Mouse (Mus musculus) heart, postnatal 0 days (tissue): ENCODE data around the gene Nmnat2. TPM values are rescaled to one million over a fixed set of nuclear protein-coding genes. Genes with fewer than 3 reads are reported as not detected.

Experiments used
- ATAC-seq: fragments of 200-750 bp; cut with Nextera tagmentation; 2 replicates; pipeline ENCODE4 v1.8.0; 2017; ENCODE audit warnings: low read depth, moderate number of reproducible peaks, moderate library complexity; ENCODE audit not compliant: insufficient read depth
- DNase-seq: peaks from one replicate; pipeline ENCODE4 v3.0.0-alpha.2; 2016; ENCODE audit warnings: low spot score
- H3K27ac ChIP-seq: fragments of 300-500 bp; sonication (generic); 2 replicates; pipeline ENCODE4 v1.5.1; 2014; ENCODE audit warnings: low read depth, mild to moderate bottlenecking
- H3K27me3 ChIP-seq: fragments of 300-500 bp; sonication (generic); 2 replicates; pipeline ENCODE4 v1.6.1; 2014; ENCODE audit warnings: low read length, mixed read lengths; ENCODE audit not compliant: control insufficient read depth, insufficient read depth
- H3K36me3 ChIP-seq: fragments of 300-500 bp; sonication (generic); replicated peaks from 2 replicates; pipeline ENCODE4 v1.6.1; 2014; ENCODE audit warnings: low read length, mixed read lengths; ENCODE audit not compliant: control insufficient read depth, insufficient read depth
- H3K4me1 ChIP-seq: fragments of 300-500 bp; sonication (generic); 2 replicates; pipeline ENCODE4 v1.6.1; 2014; ENCODE audit warnings: antibody characterized with exemption; ENCODE audit not compliant: control insufficient read depth, insufficient read depth
- H3K4me2 ChIP-seq: fragments of 300-500 bp; sonication (generic); 2 replicates; pipeline ENCODE4 v1.6.1; 2014; ENCODE audit warnings: low read depth, mild to moderate bottlenecking, low read length, moderate library complexity
- H3K4me3 ChIP-seq: fragments of 300-500 bp; sonication (generic); 2 replicates; pipeline ENCODE4 v1.5.1; 2014; ENCODE audit warnings: low read depth, low read length
- H3K9ac ChIP-seq: fragments of 300-500 bp; sonication (generic); replicated peaks from 2 replicates; pipeline ENCODE4 v1.6.1; 2014; ENCODE audit warnings: low read depth, low read length, mixed read lengths
- H3K9me3 ChIP-seq: fragments of 300-500 bp; sonication (generic); replicated peaks from 2 replicates; pipeline ENCODE4 v1.6.1; 2016; ENCODE audit warnings: low read length; ENCODE audit not compliant: control insufficient read depth
- CTCF ChIP-seq: IDR thresholded peaks from 2 replicates; pipeline ENCODE4 v1.5.1; 2016; ENCODE audit warnings: antibody characterized with exemption, control low read depth, low read depth
- EP300 ChIP-seq: IDR thresholded peaks from 2 replicates; pipeline ENCODE4 v1.6.1; 2016; ENCODE audit warnings: antibody characterized with exemption, low read depth
- WGBS: fragments of 180-500 bp; shearing (Covaris S2); extraction: QIAGEN DNeasy Blood & Tissue Kit; methylation state at CpG from one replicate; pipeline ENCODE4 v1.1.7; 2014; 5-methylcytosine and 5-hydroxymethylcytosine counted together
- polyA plus RNA-seq: library from polyadenylated mRNA; unstranded; fragments of >200 nt; fragmentation: Nextera tagmentation; extraction: Ambion mirVana; gene quantifications from 2 replicates; pipeline ENCODE4 v1.2.1, GENCODE M21; 2015
- total RNA-seq: library from RNA; depleted of rRNA; stranded (reverse); fragments of >200 nt; gene quantifications from 2 replicates; pipeline ENCODE4 v1.2.3, GENCODE M21; 2014; ENCODE audit warnings: low replicate concordance

Gene Nmnat2
- total and polyA plus RNA-seq, 2 experiments from 2014 or later = 0.57 to 0.69 TPM

GRCm38 (mm10) chr1:153140747-153141228 lies 186.0 kb downstream of the Nmnat2 start:
- no peak overlapping the region for H3K4me3 ChIP-seq
- no peaks in the 10 kb centered on the region for H3K9me3 ChIP-seq
- H3K36me3 ChIP-seq = no peaks in the 10 kb centered on the region
- no peak overlapping the region for H3K9ac ChIP-seq
- no peak overlapping the region for H3K27ac ChIP-seq
- H3K4me2 ChIP-seq = no peak overlapping the region
- no peak for TF ChIP-seq CTCF
- no peak for TF ChIP-seq EP300
- peaks cover 21% of the 10 kb centered on the region for H3K4me1 ChIP-seq
- DNase-seq (no peak), ATAC-seq (no peak)
- 33% methylated on average over 8 of the region's 8 CpGs for WGBS
- no peaks in the 10 kb centered on the region for H3K27me3 ChIP-seq

- no peak for ATAC-seq
- H3K9me3 ChIP-seq = no peaks in the 10 kb centered on the region
- TF ChIP-seq CTCF = no peak
- TF ChIP-seq EP300 = no peak
- peaks cover 10% of the 10 kb centered on the region for H3K4me1 ChIP-seq
- H3K27ac ChIP-seq = no peak overlapping the region
- H3K9ac ChIP-seq = no peak overlapping the region
- no peaks in the 10 kb centered on the region for H3K27me3 ChIP-seq
- no peak for DNase-seq
- no peaks in the 10 kb centered on the region for H3K36me3 ChIP-seq
- 70% methylated on average over 11 of the region's 11 CpGs for WGBS
- H3K4me3 ChIP-seq = no peak overlapping the region
- H3K4me2 ChIP-seq = no peak overlapping the region
These were observed 189.2 kb downstream of the Nmnat2 start for GRCm38 (mm10) chr1:153144021-153144420.

- Histone ChIP-seq H3K4me1 (no peaks in the 10 kb centered on the region), H3K27me3 (no peaks in the 10 kb centered on the region), H3K4me3 (no peak overlapping the region), H3K36me3 (no peaks in the 10 kb centered on the region), H3K9me3 (no peaks in the 10 kb centered on the region), H3K27ac (no peak overlapping the region), H3K9ac (no peak overlapping the region), H3K4me2 (no peak overlapping the region)
- 64% methylated on average over 5 of the region's 5 CpGs for WGBS
- no peak for ATAC-seq
- TF ChIP-seq EP300 = no peak
- no peak for TF ChIP-seq CTCF
- DNase-seq = no peak
These were observed 191.0 kb downstream of the Nmnat2 start for GRCm38 (mm10) chr1:153145791-153146190.

- H3K4me1 ChIP-seq = peaks cover 10% of the 10 kb centered on the region
- TF ChIP-seq EP300 = no peak
- TF ChIP-seq CTCF = no peak
- H3K9ac ChIP-seq = no peak overlapping the region
- 0 out of 2 replicates have a peak overlapping the region, but pooled peaks have one; percentile 15 for H3K27ac ChIP-seq
- H3K36me3 ChIP-seq = no peaks in the 10 kb centered on the region
- H3K27me3 ChIP-seq = no peaks in the 10 kb centered on the region
- WGBS = 55% methylated on average over 7 of the region's 7 CpGs
- no peak overlapping the region for H3K4me3 ChIP-seq
- no peak for ATAC-seq
- DNase-seq = no peak
- no peaks in the 10 kb centered on the region for H3K9me3 ChIP-seq
- no peak overlapping the region for H3K4me2 ChIP-seq
These were observed 197.8 kb downstream of the Nmnat2 start for GRCm38 (mm10) chr1:153152594-153152993.

- no peak overlapping the region for H3K9ac ChIP-seq
- peak overlapping the region; percentile 33; the same call in 1 of the 2 replicates for H3K27ac ChIP-seq
- H3K27me3 ChIP-seq = no peaks in the 10 kb centered on the region
- H3K4me1 ChIP-seq = peaks cover 10% of the 10 kb centered on the region
- DNase-seq (no peak), ATAC-seq (peak; percentile 63; the same call in 1 of the 2 replicates)
- TF ChIP-seq EP300 (no peak), CTCF (no peak)
- H3K36me3 ChIP-seq = no peaks in the 10 kb centered on the region
- H3K9me3 ChIP-seq = no peaks in the 10 kb centered on the region
- H3K4me3 ChIP-seq = no peak overlapping the region
- no peak overlapping the region for H3K4me2 ChIP-seq
- 60% methylated on average over 10 of the region's 10 CpGs for WGBS
These were observed 198.9 kb downstream of the Nmnat2 start for GRCm38 (mm10) chr1:153153619-153154137.

GRCm38 (mm10) chr1:153155364-153155763 lies 200.6 kb downstream of the Nmnat2 start:
- no peak for TF ChIP-seq EP300
- TF ChIP-seq CTCF = no peak
- 41% methylated on average over 8 of the region's 8 CpGs for WGBS
- H3K4me2 ChIP-seq = no peak overlapping the region

More at GRCm38 (mm10) chr1:153155364-153155763, 200.6 kb downstream of the Nmnat2 start:
- Histone ChIP-seq H3K4me3 (no peak overlapping the region), H3K36me3 (no peaks in the 10 kb centered on the region), H3K27me3 (no peaks in the 10 kb centered on the region), H3K4me1 (peaks cover 10% of the 10 kb centered on the region), H3K9ac (no peak overlapping the region), H3K9me3 (no peaks in the 10 kb centered on the region), H3K27ac (no peak overlapping the region)
- ATAC-seq (peak; percentile 43; the same call in 1 of the 2 replicates), DNase-seq (no peak)
